Mouse (Mus musculus): Measurements from ENCODE around the gene Grrp1. TPM values are rescaled to one million over a fixed set of nuclear protein-coding genes. Genes with fewer than 3 reads are reported as not detected.
A peak's percentile ranks its signal among the peaks of the same experiment; 100 is the strongest.

Grrp1 gene
- polyA plus RNA-seq (2012; rRNA removed) (9.7 and 13.1 TPM in 2 replicates), polyA plus RNA-seq (2014; fragmentation: Nextera tagmentation; extraction: Ambion mirVana) (5.2 and 5.4 TPM in 2 replicates)

GRCm38 (mm10) chr4:134253722-134254324, at the start of gene Grrp1:
Gene Grrp1, minus strand, starts transcription at chr4:134254106.
- H3K4me1 ChIP-seq (ENCODE audit: control insufficient read depth, insufficient read depth, low read length) = peaks cover 34% of the 10 kb centered on the region
- H3K36me3 ChIP-seq (ENCODE audit: control insufficient read depth, insufficient read depth, low read length) = no peaks in the 10 kb centered on the region
- no peak for DNase-seq (ENCODE audit: low spot score)
- peak within 1 kb of the TSS; percentile 41 for H3K4me2 ChIP-seq (replicated peaks; ENCODE audit: low read depth, low read length, severe bottlenecking)
- H3K4me3 ChIP-seq (replicated peaks; ENCODE audit: low read length) = peak within 1 kb of the TSS; percentile 53
- H3K27me3 ChIP-seq (ENCODE audit: control insufficient read depth, insufficient read depth, low read length) = peaks cover 54% of the 10 kb centered on the region
- WGBS = 3% methylated on average over 13 of the region's 13 CpGs
- no peak for ATAC-seq (ENCODE audit: low FRiP score, low read depth)
- H3K9me3 ChIP-seq (ENCODE audit: control insufficient read depth, low read length) = no peaks in the 10 kb centered on the region
- H3K27ac ChIP-seq (replicated peaks; ENCODE audit: low read depth, low read length) = 0 out of 2 replicates have a peak within 1 kb of the TSS, but pooled peaks have one; percentile 8
- H3K9ac ChIP-seq (ENCODE audit: low read depth, low read length, severe bottlenecking) = peak within 1 kb of the TSS; percentile 43
- TF ChIP-seq POLR2A (IDR thresholded peaks at IDR 0.05; ENCODE audit: borderline replicate concordance, extremely low read depth, insufficient read depth, insufficient read length) = no peak

DNA sequence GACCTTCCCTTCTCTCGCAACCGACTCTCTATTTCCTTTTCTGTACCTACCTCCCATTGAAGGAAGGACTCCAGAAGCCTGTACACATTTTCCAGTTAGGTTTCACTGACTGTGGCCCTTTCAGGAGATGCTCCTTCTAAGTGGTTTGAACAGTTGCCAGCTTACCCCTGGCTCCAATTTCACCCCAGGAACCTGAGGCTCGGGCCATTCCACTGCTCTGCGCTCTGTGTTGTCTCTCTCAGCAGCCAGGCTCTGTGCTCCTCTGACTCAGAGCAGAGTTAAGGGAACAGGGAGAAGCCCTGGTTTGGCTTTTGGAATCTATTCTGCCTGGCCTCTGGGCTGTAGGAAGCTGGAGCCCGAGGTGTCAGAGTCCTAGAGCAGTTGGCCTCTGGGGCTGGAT, 48.2 kb upstream of the Grrp1 start:
- H3K4me3 ChIP-seq (replicated peaks; ENCODE audit: low read length) = no peak overlapping the region
- H3K4me1 ChIP-seq (ENCODE audit: control insufficient read depth, insufficient read depth, low read length) = peaks cover 2% of the 10 kb centered on the region; the same call in 1 of the 2 replicates
- ATAC-seq (ENCODE audit: low FRiP score, low read depth) (no peak), DNase-seq (ENCODE audit: low spot score) (no peak)
- no peaks in the 10 kb centered on the region for H3K27me3 ChIP-seq (ENCODE audit: control insufficient read depth, insufficient read depth, low read length)
- H3K9ac ChIP-seq (ENCODE audit: low read depth, low read length, severe bottlenecking) = no peak overlapping the region
- no peak for TF ChIP-seq POLR2A (IDR thresholded peaks at IDR 0.05; ENCODE audit: borderline replicate concordance, extremely low read depth, insufficient read depth, insufficient read length)
- no peak overlapping the region for H3K27ac ChIP-seq (replicated peaks; ENCODE audit: low read depth, low read length)
- H3K36me3 ChIP-seq (ENCODE audit: control insufficient read depth, insufficient read depth, low read length) = no peaks in the 10 kb centered on the region
- no peak overlapping the region for H3K4me2 ChIP-seq (replicated peaks; ENCODE audit: low read depth, low read length, severe bottlenecking)
- WGBS = 76% methylated on average over 5 of the region's 5 CpGs
- H3K9me3 ChIP-seq (ENCODE audit: control insufficient read depth, low read length) = no peaks in the 10 kb centered on the region

DNA sequence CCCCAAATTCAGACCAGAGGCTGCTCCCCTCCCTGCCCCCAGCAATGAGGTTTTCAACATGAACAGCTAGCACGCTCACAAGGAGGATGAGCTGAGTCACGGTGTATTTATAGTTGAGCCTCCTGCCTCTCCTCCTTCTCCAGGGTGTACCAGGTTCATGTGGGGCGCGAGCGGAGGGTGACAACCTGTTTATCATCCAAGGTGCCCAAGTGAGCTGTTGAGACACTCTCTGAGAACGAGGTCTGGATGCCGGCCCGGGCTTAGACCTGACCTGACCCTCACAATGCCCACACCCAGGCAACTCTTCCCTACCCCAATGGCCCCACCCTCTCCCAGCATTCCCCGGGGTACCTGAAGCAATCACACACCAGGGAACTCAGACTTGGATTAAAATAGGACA, 46.4 kb upstream of the Grrp1 start:
- H3K4me1 ChIP-seq (ENCODE audit: control insufficient read depth, insufficient read depth, low read length) = no peaks in the 10 kb centered on the region
- WGBS = 73% methylated on average over 9 of the region's 9 CpGs
- H3K9ac ChIP-seq (ENCODE audit: low read depth, low read length, severe bottlenecking) = no peak overlapping the region
- DNase-seq (ENCODE audit: low spot score) = no peak
- TF ChIP-seq POLR2A (IDR thresholded peaks at IDR 0.05; ENCODE audit: borderline replicate concordance, extremely low read depth, insufficient read depth, insufficient read length) = no peak
- no peak overlapping the region for H3K4me3 ChIP-seq (replicated peaks; ENCODE audit: low read length)
- H3K27ac ChIP-seq (replicated peaks; ENCODE audit: low read depth, low read length) = no peak overlapping the region
- H3K27me3 ChIP-seq (ENCODE audit: control insufficient read depth, insufficient read depth, low read length) = no peaks in the 10 kb centered on the region
- ATAC-seq (ENCODE audit: low FRiP score, low read depth) = no peak
- H3K4me2 ChIP-seq (replicated peaks; ENCODE audit: low read depth, low read length, severe bottlenecking) = no peak overlapping the region
- H3K36me3 ChIP-seq (ENCODE audit: control insufficient read depth, insufficient read depth, low read length) = no peaks in the 10 kb centered on the region
- no peaks in the 10 kb centered on the region for H3K9me3 ChIP-seq (ENCODE audit: control insufficient read depth, low read length)

GRCm38 (mm10) chr4:134299498-134299810, 45.5 kb upstream of the Grrp1 start:
- TF ChIP-seq POLR2A (IDR thresholded peaks at IDR 0.05; ENCODE audit: borderline replicate concordance, extremely low read depth, insufficient read depth, insufficient read length) = no peak
- no peak overlapping the region for H3K9ac ChIP-seq (ENCODE audit: low read depth, low read length, severe bottlenecking)
- no peak overlapping the region for H3K4me2 ChIP-seq (replicated peaks; ENCODE audit: low read depth, low read length, severe bottlenecking)
- ATAC-seq (ENCODE audit: low FRiP score, low read depth) (no peak), DNase-seq (ENCODE audit: low spot score) (no peak)
- H3K27ac ChIP-seq (replicated peaks; ENCODE audit: low read depth, low read length) = no peak overlapping the region
- no peaks in the 10 kb centered on the region for H3K36me3 ChIP-seq (ENCODE audit: control insufficient read depth, insufficient read depth, low read length)
- no peaks in the 10 kb centered on the region for H3K4me1 ChIP-seq (ENCODE audit: control insufficient read depth, insufficient read depth, low read length)
- H3K4me3 ChIP-seq (replicated peaks; ENCODE audit: low read length) = no peak overlapping the region
- no peaks in the 10 kb centered on the region for H3K27me3 ChIP-seq (ENCODE audit: control insufficient read depth, insufficient read depth, low read length)
- 50% methylated on average over 4 of the region's 4 CpGs for WGBS
- no peaks in the 10 kb centered on the region for H3K9me3 ChIP-seq (ENCODE audit: control insufficient read depth, low read length)

- Histone ChIP-seq H3K9ac (ENCODE audit: low read depth, low read length, severe bottlenecking) (no peak overlapping the region), H3K4me3 (replicated peaks; ENCODE audit: low read length) (no peak overlapping the region), H3K27ac (replicated peaks; ENCODE audit: low read depth, low read length) (no peak overlapping the region), H3K9me3 (ENCODE audit: control insufficient read depth, low read length) (no peaks in the 10 kb centered on the region), H3K4me1 (ENCODE audit: control insufficient read depth, insufficient read depth, low read length) (no peaks in the 10 kb centered on the region), H3K4me2 (replicated peaks; ENCODE audit: low read depth, low read length, severe bottlenecking) (no peak overlapping the region), H3K27me3 (ENCODE audit: control insufficient read depth, insufficient read depth, low read length) (no peaks in the 10 kb centered on the region), H3K36me3 (ENCODE audit: control insufficient read depth, insufficient read depth, low read length) (no peaks in the 10 kb centered on the region)
- no peak for DNase-seq (ENCODE audit: low spot score)
- TF ChIP-seq POLR2A (IDR thresholded peaks at IDR 0.05; ENCODE audit: borderline replicate concordance, extremely low read depth, insufficient read depth, insufficient read length) = no peak
- no peak for ATAC-seq (ENCODE audit: low FRiP score, low read depth)
- WGBS = 69% methylated on average over 19 of the region's 19 CpGs
Measured at GRCm38 (mm10) chr4:134298626-134299497, 45.0 kb upstream of the Grrp1 start.

Measured in limb, embryonic 14.5 days (tissue).